In the genomic region with DNA sequence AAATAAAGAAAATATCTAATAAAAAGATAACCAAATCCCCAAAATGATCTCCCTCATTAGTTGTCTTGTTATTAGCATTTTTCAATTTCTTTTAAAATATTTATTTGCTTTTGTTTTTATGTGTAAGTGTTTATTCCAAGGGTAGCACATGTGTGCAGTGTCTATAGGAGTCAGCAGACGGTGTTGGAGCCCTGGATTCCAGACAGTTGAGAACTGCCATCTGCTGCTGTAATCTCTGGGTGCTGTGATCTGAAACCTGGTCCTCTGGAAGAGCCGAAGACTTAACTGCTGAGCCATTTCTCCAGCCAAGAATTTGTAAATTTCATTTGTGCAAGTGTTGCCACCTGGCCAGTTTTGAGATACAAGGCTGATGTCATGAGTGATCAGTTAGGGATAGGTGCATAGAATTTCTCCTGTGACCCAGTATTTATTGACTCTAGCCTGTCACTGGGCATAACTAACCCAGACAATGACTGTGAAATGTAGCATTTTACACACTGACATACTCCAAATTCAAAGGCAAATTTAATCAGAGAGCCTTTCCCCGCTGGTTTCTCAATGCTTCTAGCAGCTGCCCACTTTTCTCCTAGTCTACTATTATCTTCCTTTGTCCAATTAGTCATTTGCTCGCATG, we compare ENCODE assay signal across 17 mouse cellular contexts. TPM values are rescaled to one million over a fixed set of nuclear protein-coding genes. Genes with fewer than 3 reads are reported as not detected.
"Had no signal": no experiment of that assay in that cellular context is flagged by ENCODE, and none has a peak within 500 bp of the region (broad histone marks: within the 10 kb centered on the region; RNA-seq: fewer than 3 reads in every experiment).

No protein-coding gene starts in this region.

- H3K4me3 ChIP-seq: layer of hippocampus, adult 2 months; limb, embryonic 12.5 days; liver, embryonic 13.5 days; lung, embryonic 15.5 days; midbrain, embryonic 15.5 days; stomach, embryonic 15.5 days had no signal

- H3K4me2 ChIP-seq: limb, embryonic 12.5 days; liver, embryonic 13.5 days; lung, embryonic 15.5 days; midbrain, embryonic 11.5 days; midbrain, embryonic 15.5 days; stomach, embryonic 15.5 days had no signal

- H3K27me3 ChIP-seq: liver, embryonic 13.5 days had no signal

- H3K27ac ChIP-seq: layer of hippocampus, adult 2 months; limb, embryonic 12.5 days; liver, embryonic 13.5 days; lung, embryonic 15.5 days; midbrain, embryonic 15.5 days; stomach, embryonic 15.5 days had no signal

- DNase-seq: kidney, adult 18-20 months; kidney, postnatal 10 days; kidney, postnatal 4 days; liver; liver, embryonic 13.5 days; liver, postnatal 0 days; lung, postnatal 14 days; right cerebral cortex, adult 18-20 months; thymus, adult 2 months; thymus, postnatal 25 days had no signal

- ATAC-seq: liver, postnatal 0 days; midbrain, embryonic 15.5 days had no signal

- H3K4me1 ChIP-seq: limb, embryonic 12.5 days; liver, embryonic 13.5 days; lung, embryonic 15.5 days; midbrain, embryonic 15.5 days; stomach, embryonic 15.5 days had no signal

- H3K9me3 ChIP-seq: limb, embryonic 12.5 days; liver, embryonic 13.5 days; lung, embryonic 15.5 days; midbrain, embryonic 15.5 days; stomach, embryonic 15.5 days had no signal

- H3K9ac ChIP-seq: limb, embryonic 12.5 days; liver, embryonic 13.5 days; liver, postnatal 0 days; lung, embryonic 15.5 days; midbrain, embryonic 15.5 days; stomach, embryonic 15.5 days had no signal

- H3K36me3 ChIP-seq: limb, embryonic 12.5 days; liver, embryonic 13.5 days; lung, embryonic 15.5 days; midbrain, embryonic 15.5 days; stomach, embryonic 15.5 days had no signal

RNA-seq across cellular contexts. Expression of a gene that starts 51.1 kb away (rescaled TPM):
- total RNA-seq: layer of hippocampus, postnatal 10 days had no signal
- polyA plus RNA-seq: midbrain, embryonic 15.5 days had no signal
